Mouse (Mus musculus) ES-E14 (cell line): Measurements from ENCODE around the gene Ccdc28b.

Source experiments
- CHD2 ChIP-seq: IDR thresholded peaks from 2 replicates; pipeline ENCODE4 v1.6.1; 2014; ENCODE audit warnings: mild to moderate bottlenecking, low read depth, low read length, inconsistent platforms
- HCFC1 ChIP-seq: IDR thresholded peaks from 2 replicates; pipeline ENCODE4 v1.6.1; 2012; ENCODE audit warnings: low read length, inconsistent platforms, borderline replicate concordance; ENCODE audit not compliant: insufficient read depth
- MAFK ChIP-seq: IDR thresholded peaks from 2 replicates; pipeline ENCODE4 v1.6.1; 2014; ENCODE audit warnings: mild to moderate bottlenecking, low read depth, low read length, inconsistent platforms; ENCODE audit not compliant: insufficient read depth
- ZC3H11A ChIP-seq: IDR thresholded peaks from 2 replicates; pipeline ENCODE4 v1.6.1; 2012; ENCODE audit warnings: low read depth, mild to moderate bottlenecking, inconsistent platforms, low read length, borderline replicate concordance
- ZNF384 ChIP-seq: IDR thresholded peaks from 2 replicates; pipeline ENCODE4 v1.6.1; 2012; ENCODE audit warnings: low read depth, low read length, inconsistent platforms

DNA sequence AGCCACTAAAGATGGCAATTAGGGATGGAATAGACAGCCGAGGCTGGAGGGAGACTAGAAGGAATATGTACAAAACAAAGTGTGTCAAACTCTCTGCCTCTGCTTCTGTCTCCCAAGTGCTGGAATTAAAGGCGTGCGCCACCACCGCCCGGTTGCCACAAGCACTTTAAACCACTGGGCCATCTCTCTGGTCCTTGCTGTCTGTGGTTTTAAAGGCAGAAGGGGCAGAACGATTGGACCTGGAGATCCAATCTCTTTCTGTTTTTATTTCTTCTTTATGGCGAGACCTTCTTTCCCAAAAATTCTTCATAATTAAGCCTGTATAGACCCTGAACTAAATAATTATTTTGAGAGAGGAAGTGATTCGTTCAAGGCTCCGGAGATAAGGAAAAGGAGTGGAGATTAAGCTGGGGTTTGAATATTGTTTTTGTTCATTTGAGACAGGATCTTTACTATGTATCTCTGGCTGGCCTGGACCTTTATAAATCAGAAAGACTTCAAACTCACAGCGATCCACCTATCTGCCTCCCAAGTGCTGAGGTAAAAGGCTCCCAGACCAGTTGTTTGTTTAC, 49.2 kb upstream of the Ccdc28b start:
- TF ChIP-seq ZNF384 (no peak), MAFK (no peak), HCFC1 (no peak), CHD2 (no peak), ZC3H11A (no peak)
